Mouse (Mus musculus) cerebellum, postnatal 25 days (tissue): Measurements from ENCODE around the gene Prpf38b.
A peak's percentile ranks its signal among the peaks of the same experiment; 100 is the strongest.

Experiments
- DNase-seq, 2 experiments: peaks; one replicate each; pipeline ENCODE4 v3.0.0; 2021; ENCODE audit warnings: mixed read lengths in 2 of 2

Prpf38b gene

GRCm38 (mm10) chr3:108857714-108858113, 53.8 kb downstream of the Prpf38b start:
- no peak for DNase-seq

GRCm38 (mm10) chr3:108857124-108857470, 54.4 kb downstream of the Prpf38b start:
- no peak for DNase-seq

- peak; percentile 59 to 78 for DNase-seq
Measured at GRCm38 (mm10) chr3:108856386-108857123, 55.0 kb downstream of the Prpf38b start.

GRCm38 (mm10) chr3:108855864-108856263, 55.7 kb downstream of the Prpf38b start:
- DNase-seq = peak in 1 of 2 experiments; percentile 23

- DNase-seq = peak; percentile 34 to 46
Measured at GRCm38 (mm10) chr3:108855371-108855770, 56.2 kb downstream of the Prpf38b start.

- no peak for DNase-seq
Measured at GRCm38 (mm10) chr3:108853266-108853665, 58.3 kb downstream of the Prpf38b start.
